Mouse (Mus musculus): ENCODE results near the gene Cnot2. TPM values are rescaled to one million over a fixed set of nuclear protein-coding genes. Genes with fewer than 3 reads are reported as not detected.

Cnot2 gene
- polyA plus RNA-seq, 1 experiment = 75.1 TPM

DNA sequence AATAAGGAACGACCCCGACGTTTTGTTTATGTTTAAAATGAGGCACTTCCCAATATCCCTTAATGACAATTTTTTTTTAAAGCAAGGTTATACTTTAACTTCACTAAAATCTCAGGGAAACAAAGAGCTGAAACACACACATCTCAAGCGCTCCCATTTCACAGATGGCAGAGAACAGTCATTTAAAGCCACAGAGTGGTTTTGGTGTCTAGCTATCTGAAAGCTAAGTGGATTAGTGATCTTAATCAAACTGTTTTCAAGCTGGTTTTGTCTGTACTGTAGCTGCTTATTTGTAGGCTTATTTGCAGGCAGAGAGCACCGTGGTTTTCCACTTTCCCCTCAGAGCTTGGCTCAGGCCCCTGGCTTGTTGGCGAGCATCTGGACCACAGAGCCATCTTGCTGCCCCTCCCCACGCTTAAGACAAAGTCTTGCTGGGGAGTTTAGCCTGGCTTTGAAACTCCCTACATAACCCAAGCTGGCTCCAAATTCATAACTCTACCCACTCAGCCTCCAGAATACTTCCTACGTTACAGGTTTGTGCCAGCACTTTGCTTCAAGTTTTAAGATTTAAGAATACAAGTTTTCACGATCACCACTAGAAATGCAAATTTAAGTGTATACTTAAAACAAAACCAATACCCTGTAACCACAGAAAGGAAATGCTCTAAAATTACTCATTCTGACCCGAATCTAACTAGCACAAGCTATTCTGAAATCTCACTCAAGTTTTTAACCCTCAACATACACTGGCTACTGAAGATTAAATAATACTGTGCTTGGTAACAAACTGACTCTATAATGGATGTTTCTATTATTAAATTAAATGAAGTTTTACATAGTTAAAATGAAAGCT, 94.2 kb downstream of the Cnot2 start:
- DNase-seq (ENCODE audit: extremely low spot score in 1 of 2, low spot score in 1 of 2) = peak in 1 of 2 experiments; percentile 47

DNA sequence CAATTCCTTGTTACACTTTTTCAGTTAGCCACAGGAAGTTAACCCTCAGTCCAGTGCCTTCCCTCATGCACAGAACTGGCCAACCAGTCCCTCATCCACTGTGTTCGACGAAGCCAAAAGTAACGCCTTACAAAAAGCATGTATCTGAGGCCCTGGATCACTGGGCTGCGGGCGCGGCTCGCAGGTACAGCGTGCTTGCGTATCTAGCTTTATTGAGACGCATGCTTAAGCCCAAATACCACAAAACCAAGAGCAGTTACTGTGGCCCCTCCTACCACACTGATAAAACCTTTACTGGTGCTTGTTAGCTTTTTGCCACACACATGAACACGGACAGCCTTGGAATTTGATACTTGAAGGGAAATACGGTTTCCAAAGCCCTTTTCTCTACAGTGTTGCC, 99.4 kb downstream of the Cnot2 start:
- DNase-seq (ENCODE audit: extremely low spot score in 1 of 2, low spot score in 1 of 2) = no peak

GRCm38 (mm10) chr10:116480988-116481387, 100.3 kb downstream of the Cnot2 start:
- DNase-seq (ENCODE audit: extremely low spot score in 1 of 2, low spot score in 1 of 2) = no peak

GRCm38 (mm10) chr10:116476559-116476958, 104.8 kb downstream of the Cnot2 start:
- DNase-seq (ENCODE audit: extremely low spot score in 1 of 2, low spot score in 1 of 2) = no peak

DNA sequence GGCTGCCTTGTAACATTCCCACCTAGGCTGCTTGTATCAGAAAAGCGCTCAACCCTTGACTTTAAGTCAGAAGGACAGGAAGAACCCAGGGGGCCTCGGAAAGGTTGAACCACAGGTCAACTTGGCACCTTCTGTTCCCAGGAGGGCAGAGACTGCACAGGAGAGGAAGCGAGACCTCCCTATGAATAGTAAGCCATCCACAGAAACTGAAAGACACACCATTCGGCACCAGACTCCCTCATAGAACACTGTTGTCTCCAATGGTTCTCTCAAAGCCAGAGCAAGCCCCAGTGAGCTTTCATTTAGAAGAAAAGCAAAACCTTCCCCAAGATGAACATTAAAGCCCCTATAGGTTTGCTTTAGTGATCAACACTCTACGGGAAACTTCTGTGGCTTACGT, 105.6 kb downstream of the Cnot2 start:
- no peak for DNase-seq (ENCODE audit: extremely low spot score in 1 of 2, low spot score in 1 of 2)

- DNase-seq (ENCODE audit: extremely low spot score in 1 of 2, low spot score in 1 of 2) = peak in 1 of 2 experiments; percentile 71
Measured at GRCm38 (mm10) chr10:116473759-116474549, 107.4 kb downstream of the Cnot2 start, which contains the start of gene Kcnmb4. Gene Kcnmb4 (minus strand): TSS chr10:116473878.

DNA sequence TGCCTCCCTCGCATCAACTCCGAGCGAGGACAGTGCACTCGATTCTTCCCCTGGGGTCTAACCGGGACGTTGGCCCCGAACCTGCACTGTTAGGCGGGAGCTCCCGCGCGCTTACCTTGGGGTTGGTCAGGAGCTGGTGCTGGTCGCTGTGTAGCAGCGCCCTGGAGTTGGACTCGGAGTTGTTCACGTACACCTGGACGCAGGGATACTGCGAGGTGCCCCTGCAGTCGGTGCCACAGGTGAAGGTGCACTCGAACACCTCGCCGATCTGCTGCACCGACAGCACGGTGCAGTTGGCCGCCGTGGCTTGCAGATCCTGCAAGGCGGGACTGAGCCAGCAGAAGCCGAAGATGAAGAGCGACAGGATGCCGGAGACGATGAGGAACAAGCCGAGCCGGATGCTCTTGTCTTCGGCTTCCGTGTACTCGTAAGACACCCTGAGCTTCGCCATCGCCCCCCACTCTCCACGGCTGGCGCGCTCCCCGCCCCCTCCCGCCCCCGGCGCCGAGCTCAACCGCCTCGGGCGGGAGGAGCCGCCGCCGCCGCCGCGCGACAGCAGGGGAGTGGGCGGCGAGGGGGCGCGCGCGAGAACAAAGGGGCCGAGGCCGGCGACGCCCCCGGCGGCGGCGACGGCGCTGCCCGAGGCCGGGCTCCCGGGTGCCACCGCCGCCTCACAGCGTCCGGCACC, 108.1 kb downstream of the Cnot2 start:
- DNase-seq (ENCODE audit: extremely low spot score in 1 of 2, low spot score in 1 of 2) = peak in 1 of 2 experiments; percentile 53

GRCm38 (mm10) chr10:116472579-116472978, 108.7 kb downstream of the Cnot2 start:
- no peak for DNase-seq (ENCODE audit: extremely low spot score in 1 of 2, low spot score in 1 of 2)

- no peak for DNase-seq (ENCODE audit: extremely low spot score in 1 of 2, low spot score in 1 of 2)
Measured at GRCm38 (mm10) chr10:116470306-116470925, 110.9 kb downstream of the Cnot2 start.

- DNase-seq (ENCODE audit: extremely low spot score in 1 of 2, low spot score in 1 of 2) = no peak
Measured at GRCm38 (mm10) chr10:116468094-116468493, 113.2 kb downstream of the Cnot2 start.

GRCm38 (mm10) chr10:116463753-116464345, 117.5 kb downstream of the Cnot2 start:
- no peak for DNase-seq (ENCODE audit: extremely low spot score in 1 of 2, low spot score in 1 of 2)

DNA sequence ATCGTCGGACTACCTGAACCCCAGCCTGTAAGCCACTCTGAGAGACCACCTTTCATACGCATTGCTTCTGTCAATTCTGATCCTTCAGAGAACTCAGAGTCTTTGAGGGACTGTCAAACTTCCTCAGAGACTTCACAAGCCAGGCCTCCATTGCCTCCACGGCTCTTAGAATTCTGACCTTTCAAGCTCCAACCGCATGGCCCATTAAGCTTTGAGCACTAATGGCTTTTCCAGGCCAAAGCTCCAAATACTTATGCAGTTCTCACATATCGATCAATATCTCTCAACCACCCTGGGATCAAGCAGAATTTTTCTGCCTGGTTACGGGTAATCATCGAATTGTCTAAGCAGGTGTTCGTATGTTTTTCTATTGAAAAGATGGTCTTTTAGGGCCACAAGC, 119.9 kb downstream of the Cnot2 start:
- DNase-seq (ENCODE audit: extremely low spot score in 1 of 2, low spot score in 1 of 2) = no peak

DNA sequence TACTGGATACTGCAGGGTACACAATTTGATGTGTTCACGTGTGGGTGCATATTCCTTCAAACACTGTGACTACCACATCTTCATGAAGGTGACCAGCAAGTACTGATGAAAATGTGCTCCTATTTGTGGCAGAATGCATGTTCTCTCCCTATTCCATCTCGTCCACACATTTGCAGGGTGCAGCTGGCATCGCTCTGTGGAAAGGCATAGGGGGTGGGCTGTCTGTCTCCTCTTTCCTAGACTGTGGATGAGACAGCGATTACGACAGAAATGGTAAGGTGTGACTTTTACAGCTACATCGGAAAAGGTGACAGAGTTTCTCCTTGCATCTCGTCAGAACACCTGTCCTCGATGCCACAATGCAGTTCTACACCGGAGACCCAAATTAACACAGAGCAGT, 122.5 kb downstream of the Cnot2 start:
- DNase-seq (ENCODE audit: extremely low spot score in 1 of 2, low spot score in 1 of 2) = peak in 1 of 2 experiments; percentile 54

DNA sequence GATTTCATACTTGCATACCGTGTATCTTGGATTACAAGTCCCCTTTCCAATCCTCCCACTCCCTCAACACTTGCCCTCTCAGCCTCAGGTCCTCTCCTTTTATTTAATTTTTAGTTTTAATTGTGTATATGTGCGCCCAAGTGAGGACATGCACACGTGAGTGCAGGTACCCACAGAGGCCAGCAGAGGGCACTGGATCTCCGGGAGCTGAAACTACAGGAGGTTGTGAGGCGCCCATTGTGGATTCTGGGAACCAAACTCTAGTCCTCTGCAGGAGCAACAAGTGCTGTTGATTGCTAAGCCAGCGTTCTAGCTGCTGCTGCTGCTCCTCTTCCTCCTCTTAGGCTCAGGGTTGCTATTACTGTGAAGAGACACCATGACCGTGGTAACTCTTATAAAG, 128.5 kb downstream of the Cnot2 start:
- DNase-seq (ENCODE audit: extremely low spot score in 1 of 2, low spot score in 1 of 2) = no peak

DNA sequence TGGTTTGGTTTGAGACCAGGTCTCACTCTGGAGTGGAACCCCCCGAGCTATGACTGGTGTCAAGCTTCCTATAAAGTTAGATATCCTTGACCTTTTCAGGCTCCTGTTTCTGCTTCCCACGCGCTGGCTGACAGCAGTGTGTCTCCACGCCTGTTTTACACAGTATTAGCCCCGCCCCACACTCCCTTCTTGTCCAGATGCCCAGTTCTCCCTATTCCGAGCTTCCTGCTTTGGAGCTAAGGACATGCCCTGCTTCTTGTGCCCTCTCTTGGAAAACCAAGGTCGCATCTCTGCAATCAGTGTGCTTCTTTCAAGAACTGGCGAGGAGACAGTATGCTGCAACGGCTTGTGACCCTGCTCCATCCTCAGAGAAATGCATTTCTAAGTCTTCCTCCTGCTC, 130.7 kb downstream of the Cnot2 start:
- no peak for DNase-seq (ENCODE audit: extremely low spot score in 1 of 2, low spot score in 1 of 2)

GRCm38 (mm10) chr10:116448166-116448565, 133.1 kb downstream of the Cnot2 start:
- DNase-seq (ENCODE audit: extremely low spot score in 1 of 2, low spot score in 1 of 2) = no peak

DNA sequence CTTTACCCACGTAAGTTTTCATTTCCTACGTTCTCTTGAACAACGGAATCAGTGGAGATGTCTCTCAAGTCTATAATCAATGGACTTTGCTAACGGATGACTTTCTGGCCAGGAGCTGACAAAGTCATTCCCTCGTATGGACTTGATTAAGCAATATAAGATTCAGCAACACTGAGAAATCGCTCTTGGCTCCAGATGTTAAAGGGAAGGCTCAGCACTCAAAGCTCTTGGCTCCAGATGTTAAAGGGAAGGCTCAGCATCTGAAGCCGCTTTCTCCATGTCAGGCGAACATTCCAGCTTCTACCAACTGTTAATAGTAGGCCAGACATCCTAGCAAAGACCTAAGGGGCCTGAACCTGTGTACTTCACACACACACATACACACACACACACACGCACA, 134.1 kb downstream of the Cnot2 start:
- no peak for DNase-seq (ENCODE audit: extremely low spot score in 1 of 2, low spot score in 1 of 2)

- no peak for DNase-seq (ENCODE audit: extremely low spot score in 1 of 2, low spot score in 1 of 2)
Measured at GRCm38 (mm10) chr10:116446040-116446439, 135.3 kb downstream of the Cnot2 start.

- no peak for DNase-seq (ENCODE audit: extremely low spot score in 1 of 2, low spot score in 1 of 2)
Measured at GRCm38 (mm10) chr10:116444826-116445225, 136.5 kb downstream of the Cnot2 start.

- DNase-seq (ENCODE audit: extremely low spot score in 1 of 2, low spot score in 1 of 2) = no peak
Measured at GRCm38 (mm10) chr10:116444371-116444770, 136.9 kb downstream of the Cnot2 start.
